Mouse (Mus musculus) embryonic facial prominence, embryonic 11.5 days (tissue): Measurements from ENCODE around the gene Adnp. TPM values are rescaled to one million over a fixed set of nuclear protein-coding genes. Genes with fewer than 3 reads are reported as not detected.

Experiments
- ATAC-seq: fragments of 200-750 bp; cut with Nextera tagmentation; replicated peaks from 2 replicates; pipeline ENCODE4 v1.8.0; 2017; ENCODE audit warnings: low read depth; ENCODE audit not compliant: insufficient number of reproducible peaks, low FRiP score, low TSS enrichment
- DNase-seq: peaks from one replicate; pipeline ENCODE4 v3.0.0-alpha.2; 2015; ENCODE audit warnings: low spot score
- H3K27ac ChIP-seq: fragments of 300-500 bp; sonication (generic); replicated peaks from 2 replicates; pipeline ENCODE4 v1.5.1; 2014; ENCODE audit warnings: mild to moderate bottlenecking, low read depth, low read length, control low read depth
- H3K27me3 ChIP-seq: fragments of 300-500 bp; sonication (generic); 2 replicates; pipeline ENCODE4 v1.6.1; 2014; ENCODE audit warnings: mild to moderate bottlenecking, low read length, moderate library complexity, mixed read lengths; ENCODE audit not compliant: control insufficient read depth, insufficient read depth
- H3K36me3 ChIP-seq: fragments of 300-500 bp; sonication (generic); replicated peaks from 2 replicates; pipeline ENCODE4 v1.6.1; 2014; ENCODE audit warnings: low read depth, mild to moderate bottlenecking, low read length, moderate library complexity, mixed read lengths; ENCODE audit not compliant: control insufficient read depth, insufficient read depth
- H3K4me1 ChIP-seq: fragments of 300-500 bp; sonication (generic); 2 replicates; pipeline ENCODE4 v1.6.1; 2014; ENCODE audit warnings: low read length, mixed read lengths; ENCODE audit not compliant: control insufficient read depth, insufficient read depth
- H3K4me2 ChIP-seq: fragments of 300-500 bp; sonication (generic); 2 replicates; pipeline ENCODE4 v1.6.1; 2014; ENCODE audit warnings: low read depth, mild to moderate bottlenecking, control low read depth, low read length, moderate library complexity
- H3K4me3 ChIP-seq: fragments of 300-500 bp; sonication (generic); 2 replicates; pipeline ENCODE4 v1.5.1; 2014; ENCODE audit warnings: low read depth, low read length, control low read depth
- H3K9ac ChIP-seq: fragments of 300-500 bp; sonication (generic); replicated peaks from 2 replicates; pipeline ENCODE4 v1.6.1; 2014; ENCODE audit warnings: mild to moderate bottlenecking, control low read depth, low read length
- H3K9me3 ChIP-seq: fragments of 300-500 bp; sonication (generic); replicated peaks from 2 replicates; pipeline ENCODE4 v1.6.1; 2016; ENCODE audit warnings: mild to moderate bottlenecking, low read length, inconsistent platforms, mixed read lengths; ENCODE audit not compliant: control insufficient read depth
- WGBS: fragments of 180-500 bp; shearing (Covaris S2); extraction: QIAGEN DNeasy Blood & Tissue Kit; methylation state at CpG from one replicate; pipeline ENCODE4 v1.1.7; 2014; 5-methylcytosine and 5-hydroxymethylcytosine counted together
- polyA plus RNA-seq: library from polyadenylated mRNA; unstranded; fragments of >200 nt; fragmentation: Nextera tagmentation; extraction: Ambion mirVana; gene quantifications from 2 replicates; pipeline ENCODE4 v1.2.1, GENCODE M21; 2014

Gene Adnp
- polyA plus RNA-seq = 3.3 and 10.1 TPM in 2 replicates

DNA sequence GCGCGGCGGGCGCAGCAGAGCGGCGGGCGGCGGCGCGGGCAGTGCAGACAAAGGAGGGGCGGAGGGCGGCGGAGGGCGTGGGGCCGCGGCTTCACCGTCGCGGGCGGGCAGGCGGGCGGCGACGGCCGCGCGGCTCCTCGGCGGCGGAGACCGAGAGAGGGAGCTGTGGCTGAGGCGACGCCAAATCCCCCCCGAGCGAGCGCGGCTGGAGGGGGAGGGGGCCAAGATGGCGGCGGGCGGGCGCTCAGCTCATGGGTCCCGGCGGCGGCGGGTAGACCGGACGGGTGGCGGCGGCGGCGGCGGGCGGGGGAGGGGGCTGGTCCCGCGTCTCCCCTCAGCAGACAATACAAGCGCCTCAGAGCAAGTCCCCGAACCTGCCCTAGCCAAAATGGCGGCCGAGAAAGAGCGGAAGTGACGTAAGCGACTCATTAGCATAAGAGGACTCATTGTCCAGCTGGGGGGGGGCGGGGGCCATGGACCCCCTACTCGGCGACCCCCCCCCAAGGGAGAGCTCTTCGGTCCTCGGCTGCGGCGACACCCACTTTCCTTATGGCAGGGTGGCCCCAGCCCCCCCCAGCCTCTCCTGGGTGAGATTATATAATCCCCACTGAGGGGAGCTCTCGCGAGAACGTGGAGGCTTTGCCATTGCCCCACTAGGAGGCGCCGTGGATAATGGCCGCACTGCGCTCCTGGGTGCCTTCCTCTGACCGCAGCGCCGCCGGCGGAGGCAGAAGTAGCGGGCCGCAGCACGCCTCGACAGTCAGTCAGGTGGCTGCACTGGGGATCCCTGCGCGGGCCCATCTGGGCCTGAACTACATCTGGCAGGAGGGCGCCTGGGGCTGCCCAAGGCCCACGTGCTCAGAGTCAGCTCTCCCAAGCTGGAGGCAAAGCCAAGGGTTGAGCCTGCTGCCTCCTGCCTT lies at the start of gene Adnp:
TSS of gene Adnp (minus strand) at position 388 of the 920 bp plus-strand sequence.
- under 1% methylated on average over 50 of the region's 89 CpGs for WGBS
- peak within 1 kb of the TSS; percentile 99 for H3K27ac ChIP-seq
- DNase-seq (peak; percentile 98), ATAC-seq (peak; percentile 90)
- H3K4me2 ChIP-seq = peak within 1 kb of the TSS; percentile 69
- no peaks in the 10 kb centered on the region; the same call in 1 of the 2 replicates for H3K4me1 ChIP-seq
- H3K27me3 ChIP-seq = no peaks in the 10 kb centered on the region
- H3K9ac ChIP-seq = peak within 1 kb of the TSS; percentile 100
- H3K9me3 ChIP-seq = no peaks in the 10 kb centered on the region
- peak within 1 kb of the TSS; percentile 82 for H3K4me3 ChIP-seq
- H3K36me3 ChIP-seq = peaks cover 7% of the 10 kb centered on the region

DNA sequence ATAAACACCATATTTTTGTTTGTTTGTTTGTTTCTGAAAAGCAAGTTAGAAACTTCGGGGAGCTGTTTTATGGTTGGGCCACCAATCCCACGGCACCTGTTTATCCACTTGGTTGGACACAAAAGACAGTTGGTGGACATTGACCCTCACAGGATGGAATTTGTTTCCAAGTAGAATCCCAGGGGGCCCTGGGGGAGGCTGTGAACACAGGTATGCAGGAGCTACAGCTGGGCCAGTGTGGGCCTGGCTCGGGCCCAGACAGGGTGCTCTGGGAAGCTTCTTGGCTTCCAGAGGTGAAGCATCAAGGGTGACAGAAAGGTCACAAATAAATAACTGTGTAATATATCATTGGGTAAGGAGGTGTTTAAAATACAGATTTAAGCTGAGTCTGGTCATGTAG lies 49.6 kb upstream of the Adnp start:
- WGBS = 87% methylated on average over 3 of the region's 3 CpGs
- no peaks in the 10 kb centered on the region for H3K9me3 ChIP-seq
- H3K4me2 ChIP-seq = no peak overlapping the region
- H3K4me3 ChIP-seq = no peak overlapping the region
- H3K36me3 ChIP-seq = no peaks in the 10 kb centered on the region
- DNase-seq = no peak
- no peaks in the 10 kb centered on the region for H3K4me1 ChIP-seq
- H3K27me3 ChIP-seq = no peaks in the 10 kb centered on the region
- ATAC-seq = no peak
- H3K27ac ChIP-seq = no peak overlapping the region
- no peak overlapping the region for H3K9ac ChIP-seq

DNA sequence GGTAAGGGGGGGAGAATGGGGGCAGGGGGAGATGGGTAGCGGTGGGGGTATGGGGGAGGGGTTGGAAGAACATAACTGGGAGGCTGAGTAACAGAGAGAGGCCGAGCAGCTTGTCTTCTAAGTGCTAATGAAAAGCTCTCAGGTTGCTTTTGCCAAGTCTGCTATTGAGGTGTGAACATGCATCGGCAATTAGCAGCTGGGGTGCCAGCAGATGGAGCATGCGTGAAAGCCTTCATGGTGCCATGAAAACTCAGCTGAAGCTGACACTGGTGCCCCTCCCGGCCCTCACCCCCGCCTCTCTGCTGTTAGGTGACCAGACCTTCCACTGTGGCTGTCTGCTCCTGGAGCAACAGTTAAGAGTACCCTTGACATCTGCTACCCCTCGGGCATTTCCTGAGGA lies 46.9 kb upstream of the Adnp start:
- H3K27me3 ChIP-seq = no peaks in the 10 kb centered on the region
- no peaks in the 10 kb centered on the region for H3K9me3 ChIP-seq
- no peak overlapping the region for H3K4me2 ChIP-seq
- DNase-seq (no peak), ATAC-seq (no peak)
- H3K27ac ChIP-seq = no peak overlapping the region
- 66% methylated on average over 7 of the region's 7 CpGs for WGBS
- H3K9ac ChIP-seq = no peak overlapping the region
- no peaks in the 10 kb centered on the region for H3K36me3 ChIP-seq
- no peak overlapping the region for H3K4me3 ChIP-seq
- no peaks in the 10 kb centered on the region for H3K4me1 ChIP-seq

DNA sequence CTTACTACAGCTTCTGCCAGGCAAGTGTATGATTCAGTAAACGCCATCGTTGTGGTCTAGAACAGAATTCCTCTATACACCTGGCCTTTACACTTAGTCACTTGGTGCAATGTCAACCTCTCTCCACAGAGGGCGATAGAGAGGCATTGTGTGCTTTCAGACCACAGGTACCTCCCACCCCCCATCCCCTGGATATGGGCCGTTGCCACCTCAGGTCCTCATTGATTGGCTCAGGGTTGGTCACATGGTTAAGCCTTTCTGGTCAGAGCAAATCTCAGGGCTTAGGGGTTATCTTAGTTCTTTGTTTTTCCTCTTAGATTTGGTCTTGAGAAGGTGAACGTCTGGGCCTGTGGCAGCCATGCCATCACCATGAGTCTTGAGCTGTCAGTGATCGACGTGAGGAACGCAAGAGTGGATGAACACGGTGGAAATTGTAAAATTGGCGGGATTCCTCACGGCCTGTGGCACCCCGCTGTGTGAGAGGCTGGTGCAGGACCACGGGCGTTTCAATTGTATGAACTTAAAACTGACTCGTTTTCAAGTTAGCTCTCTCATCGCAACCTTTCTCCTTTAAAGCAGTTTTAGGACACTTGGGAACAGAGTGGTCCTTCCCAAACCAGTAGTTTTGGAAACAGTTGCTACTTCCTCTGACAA lies 45.9 kb upstream of the Adnp start:
- Histone ChIP-seq H3K27me3 (no peaks in the 10 kb centered on the region), H3K4me3 (no peak overlapping the region), H3K4me2 (peak overlapping the region; percentile 10; the same call in 1 of the 2 replicates), H3K27ac (no peak overlapping the region), H3K4me1 (no peaks in the 10 kb centered on the region), H3K9me3 (no peaks in the 10 kb centered on the region), H3K36me3 (no peaks in the 10 kb centered on the region), H3K9ac (no peak overlapping the region)
- ATAC-seq (peak; percentile 20; the same call in 1 of the 2 replicates), DNase-seq (peak; percentile 85)
- WGBS = 15% methylated on average over 16 of the region's 16 CpGs

DNA sequence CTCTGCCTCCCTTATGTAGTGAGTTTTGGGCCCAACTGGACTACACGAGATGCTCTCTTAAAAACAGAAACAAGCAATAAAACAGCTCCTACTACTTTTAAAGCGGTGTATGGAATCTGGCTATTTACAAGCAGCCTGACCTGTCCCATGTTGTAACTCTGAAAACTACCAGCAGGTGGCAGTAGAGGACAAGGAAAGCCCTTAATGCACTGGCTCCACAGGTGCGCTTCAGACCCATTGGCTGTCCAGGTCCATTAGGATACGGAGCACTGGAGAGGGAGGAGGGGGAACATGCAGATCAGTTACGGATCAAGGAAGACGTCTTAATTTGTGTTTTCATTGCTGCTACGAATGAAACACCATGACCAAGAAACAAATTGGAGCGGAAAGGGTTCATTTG lies 43.4 kb upstream of the Adnp start:
- Histone ChIP-seq H3K27me3 (no peaks in the 10 kb centered on the region), H3K4me3 (no peak overlapping the region), H3K27ac (no peak overlapping the region), H3K9me3 (no peaks in the 10 kb centered on the region), H3K9ac (no peak overlapping the region), H3K4me1 (no peaks in the 10 kb centered on the region), H3K36me3 (no peaks in the 10 kb centered on the region), H3K4me2 (no peak overlapping the region)
- DNase-seq = peak; percentile 91
- 17% methylated on average over 8 of the region's 8 CpGs for WGBS
- ATAC-seq = peak; percentile 36; the same call in 1 of the 2 replicates

DNA sequence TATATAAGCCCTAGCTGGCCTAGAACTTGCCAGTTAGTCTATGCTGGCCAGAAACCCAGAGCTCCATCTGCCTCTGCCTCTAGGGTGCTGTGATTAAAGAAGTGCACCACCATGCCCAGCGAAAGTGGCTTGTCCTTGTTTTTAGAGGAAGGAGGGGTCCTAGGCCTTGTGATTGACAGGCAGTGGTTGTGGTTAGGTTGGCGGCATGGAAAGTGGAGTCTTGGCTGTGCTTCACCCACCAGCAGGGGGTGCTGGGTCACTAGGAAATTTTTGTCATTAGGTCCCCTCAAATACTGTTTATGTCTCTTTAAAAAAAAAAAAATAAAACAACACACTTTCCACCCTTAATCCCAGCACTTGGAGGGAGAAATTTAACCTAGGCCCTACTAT lies 41.9 kb upstream of the Adnp start:
- H3K27ac ChIP-seq = no peak overlapping the region
- H3K9ac ChIP-seq = no peak overlapping the region
- no peaks in the 10 kb centered on the region for H3K27me3 ChIP-seq
- DNase-seq = peak; percentile 58
- H3K9me3 ChIP-seq = no peaks in the 10 kb centered on the region
- 8% methylated on average over 2 of the region's 2 CpGs for WGBS
- no peak for ATAC-seq
- no peak overlapping the region for H3K4me2 ChIP-seq
- no peaks in the 10 kb centered on the region for H3K36me3 ChIP-seq
- H3K4me3 ChIP-seq = no peak overlapping the region
- no peaks in the 10 kb centered on the region for H3K4me1 ChIP-seq

DNA sequence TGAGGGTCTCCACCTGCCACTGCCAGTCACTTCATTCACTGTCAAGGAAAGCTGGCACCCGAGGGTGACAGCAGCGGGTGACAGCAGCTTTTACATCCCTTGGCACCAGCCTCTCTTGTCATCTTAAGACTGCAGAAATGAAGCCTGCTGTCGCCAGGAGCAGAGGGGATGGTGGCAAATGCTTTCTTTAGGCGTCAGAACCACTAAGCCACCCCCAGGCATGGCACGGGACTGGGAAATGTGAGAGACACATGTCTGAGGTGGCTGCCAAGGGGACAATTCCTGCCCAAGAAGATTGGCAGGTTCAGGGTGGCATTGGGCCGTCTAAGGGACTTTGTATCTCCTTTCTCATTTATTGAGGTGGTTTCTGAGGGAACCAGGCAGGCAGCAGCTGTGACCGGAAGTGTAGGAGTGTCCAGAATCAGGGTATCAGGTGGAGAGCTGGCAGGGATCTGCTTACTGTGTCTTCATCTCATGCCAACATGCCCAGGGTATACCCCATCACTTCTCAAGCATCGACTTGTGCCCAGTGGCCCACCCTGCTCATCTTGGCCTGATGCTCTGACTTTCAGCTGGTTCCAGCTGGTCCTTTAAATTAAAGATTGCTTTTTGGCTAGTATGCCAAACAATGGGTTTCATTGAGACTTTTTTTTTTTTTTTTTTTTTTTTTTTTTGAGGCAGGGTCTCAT lies 41.4 kb upstream of the Adnp start:
- DNase-seq = no peak
- H3K27me3 ChIP-seq = no peaks in the 10 kb centered on the region
- H3K4me3 ChIP-seq = no peak overlapping the region
- no peak overlapping the region for H3K4me2 ChIP-seq
- H3K4me1 ChIP-seq = no peaks in the 10 kb centered on the region
- ATAC-seq = no peak
- H3K27ac ChIP-seq = no peak overlapping the region
- H3K9ac ChIP-seq = no peak overlapping the region
- no peaks in the 10 kb centered on the region for H3K9me3 ChIP-seq
- no peaks in the 10 kb centered on the region for H3K36me3 ChIP-seq
- 67% methylated on average over 8 of the region's 8 CpGs for WGBS
